Mouse (Mus musculus): ENCODE results near the gene Olfr1349.
"Not testable (repeated sequence)": the region's sequence is repeated elsewhere in the genome, so short reads cannot be mapped to it uniquely, and the experiment has no call there.

The Olfr1349 gene

GRCm38 (mm10) chr7:6522850-6523249, at the start of gene Olfr1349:
Gene Olfr1349, minus strand, starts transcription at chr7:6522950.
- no peak for DNase-seq (ENCODE audit: low read depth, low spot score)

- no peak for DNase-seq (ENCODE audit: low read depth, low spot score)
These were observed 41.8 kb upstream of the Olfr1349 start, which contains the start of gene Olfr1350 for GRCm38 (mm10) chr7:6564541-6564940. Gene Olfr1350, plus strand, starts transcription at chr7:6564841.

- DNase-seq (ENCODE audit: low read depth, low spot score): peak; percentile 9
These were observed 3.4 kb upstream of the Olfr1349 start for GRCm38 (mm10) chr7:6526141-6526540.

GRCm38 (mm10) chr7:6525001-6525400, 2.3 kb upstream of the Olfr1349 start:
- peak; percentile 18 for DNase-seq (ENCODE audit: low read depth, low spot score)

GRCm38 (mm10) chr7:6521666-6522065, 1.1 kb downstream of the Olfr1349 start:
- no peak for DNase-seq (ENCODE audit: low read depth, low spot score)

DNA sequence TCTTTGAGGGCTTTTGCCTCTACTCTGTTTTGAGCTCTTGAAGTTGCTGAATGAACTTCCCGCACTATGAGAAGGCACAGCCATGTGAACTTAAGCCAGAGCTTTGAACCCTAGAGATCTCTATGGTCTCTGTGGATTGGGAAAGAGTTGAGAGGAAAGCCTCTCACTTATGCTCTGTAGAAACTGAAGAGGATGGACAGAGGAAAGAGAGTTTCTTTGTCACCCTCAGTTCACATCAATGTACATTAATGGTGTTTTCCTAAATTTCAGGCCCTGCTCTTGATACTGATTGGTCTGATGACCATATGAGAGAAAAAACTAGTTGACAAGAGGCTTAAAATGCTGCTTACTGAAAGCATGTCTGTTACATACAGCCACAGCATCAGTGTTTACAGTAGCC, 14.1 kb downstream of the Olfr1349 start, which contains the start of gene Olfr1348:
Gene Olfr1348 (minus strand): TSS at position 101 of the 400 bp plus-strand sequence.
- DNase-seq (ENCODE audit: low read depth, low spot score): no peak

DNA sequence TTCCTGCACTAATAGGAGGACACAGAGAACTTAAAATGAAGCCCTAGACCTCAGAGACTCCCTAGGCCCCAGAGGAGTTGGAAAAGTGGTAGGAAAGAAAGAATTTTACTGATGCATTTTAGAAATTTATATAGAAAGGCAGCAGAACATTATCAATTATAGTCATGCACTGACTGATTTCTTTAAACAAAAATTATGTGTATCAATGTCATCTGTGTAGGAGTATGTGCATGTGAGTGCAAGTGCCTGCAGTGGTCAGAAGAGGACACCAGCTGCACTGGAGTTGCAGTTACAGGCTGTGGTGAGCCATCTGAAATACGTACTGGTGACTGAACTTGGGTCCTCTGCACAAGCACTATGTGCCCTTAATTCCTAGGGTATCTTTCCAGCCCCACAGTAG, 23.1 kb downstream of the Olfr1349 start, which contains the start of gene Olfr1347:
Gene Olfr1347 (minus strand): TSS at position 101 of the 400 bp plus-strand sequence.
- no peak for DNase-seq (ENCODE audit: low read depth, low spot score)

DNA sequence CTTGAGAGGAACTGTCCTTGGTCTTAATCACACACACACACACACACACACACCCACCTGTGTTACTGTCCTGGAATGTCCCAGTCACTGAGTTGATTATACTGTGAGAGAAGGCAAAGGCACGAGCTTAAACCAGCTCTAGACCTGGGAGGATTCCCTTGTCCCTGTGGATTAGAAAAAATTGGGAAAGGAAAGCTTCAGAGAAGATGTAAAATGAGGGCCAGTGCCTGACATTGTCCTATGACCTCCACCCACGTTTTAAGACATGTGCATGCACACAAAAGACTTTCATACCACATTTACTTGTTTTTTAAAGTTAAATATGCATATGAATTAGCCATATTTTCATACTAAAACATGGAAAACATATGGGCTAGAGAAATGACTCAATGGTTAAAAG, 35.9 kb downstream of the Olfr1349 start, which contains the start of gene Olfr5:
Gene Olfr5 (minus strand): TSS at position 101 of the 400 bp plus-strand sequence.
- no peak for DNase-seq (ENCODE audit: low read depth, low spot score)

- DNase-seq (ENCODE audit: low read depth, low spot score): not testable (repeated sequence)
These were observed 45.1 kb downstream of the Olfr1349 start for GRCm38 (mm10) chr7:6477633-6478032.

- DNase-seq (ENCODE audit: low read depth, low spot score): no peak
These were observed 55.8 kb downstream of the Olfr1349 start, which contains the start of gene Olfr1346 for GRCm38 (mm10) chr7:6466951-6467350. Gene Olfr1346, plus strand, starts transcription at chr7:6467101.

Data from WW6 (cell line).